Mouse (Mus musculus) liver, adult (tissue): ENCODE data around the gene Lrg1.

Experiments
- GATA4 ChIP-seq: IDR thresholded peaks from 2 replicates; pipeline ENCODE4 v1.6.1; 2014; ENCODE audit warnings: mild to moderate bottlenecking, low read length; ENCODE audit not compliant: insufficient replicate concordance

Lrg1 gene

GRCm38 (mm10) chr17:56074097-56074826, 47.5 kb downstream of the Lrg1 start:
- no peak for TF ChIP-seq GATA4

GRCm38 (mm10) chr17:56072243-56072642, 49.6 kb downstream of the Lrg1 start:
- TF ChIP-seq GATA4: no peak

GRCm38 (mm10) chr17:56071126-56071525, 50.7 kb downstream of the Lrg1 start:
- TF ChIP-seq GATA4: no peak
